Mouse (Mus musculus) intestine, embryonic 15.5 days (tissue): ENCODE results near the gene Lce1j. TPM values are rescaled to one million over a fixed set of nuclear protein-coding genes. Genes with fewer than 3 reads are reported as not detected.

Source experiments
- polyA plus RNA-seq: library from polyadenylated mRNA; unstranded; fragments of >200 nt; fragmentation: Nextera tagmentation; extraction: Ambion mirVana; gene quantifications from 2 replicates; pipeline ENCODE4 v1.2.1, GENCODE M21; 2015

The Lce1j gene
- polyA plus RNA-seq, 1 experiment from 2014 or later, result not detected

Other genes with a start within 250 kb of the Lce1j start
- 0.09 TPM in 1 of 2 replicates, not detected in the other for gene Ivl, start 216.8 kb downstream of the Lce1j start, polyA plus RNA-seq
- gene Smcp, start 201.5 kb downstream of the Lce1j start, polyA plus RNA-seq, result 3.4 and 5.3 TPM in 2 replicates
- gene 2210017I01Rik, start 183.0 kb downstream of the Lce1j start, polyA plus RNA-seq, result not detected in 2 replicates
- not detected in 2 replicates for gene Lce6a, start 168.9 kb downstream of the Lce1j start, polyA plus RNA-seq
- gene Lce1a1, start 142.2 kb downstream of the Lce1j start, polyA plus RNA-seq, result not detected in 2 replicates
- gene Lce1b, start 133.6 kb downstream of the Lce1j start, polyA plus RNA-seq, result not detected in 2 replicates
- not detected in 2 replicates for gene Lce1a2, start 120.2 kb downstream of the Lce1j start, polyA plus RNA-seq
- gene Lce1c, start 111.3 kb downstream of the Lce1j start, polyA plus RNA-seq, result not detected in 2 replicates
- not detected in 2 replicates for gene Lce1d, start 103.3 kb downstream of the Lce1j start, polyA plus RNA-seq
- not detected in 2 replicates for gene Lce1e, start 81.4 kb downstream of the Lce1j start, polyA plus RNA-seq
- not detected in 2 replicates for gene Lce1f, start 70.2 kb downstream of the Lce1j start, polyA plus RNA-seq
- gene Gm38119, start 51.4 kb downstream of the Lce1j start, polyA plus RNA-seq, result not detected in 2 replicates
- gene Lce1g, start 38.2 kb downstream of the Lce1j start, polyA plus RNA-seq, result not detected in 2 replicates
- gene Lce1h, start 25.4 kb downstream of the Lce1j start, polyA plus RNA-seq, result not detected in 2 replicates
- not detected in 2 replicates for gene Lce1i, start 11.6 kb downstream of the Lce1j start, polyA plus RNA-seq
- not detected in 2 replicates for gene Lce1k, start 17.4 kb upstream of the Lce1j start, polyA plus RNA-seq
- gene Kprp, start 36.7 kb upstream of the Lce1j start, polyA plus RNA-seq, result not detected in 2 replicates
- not detected in 2 replicates for gene Lce1l, start 60.8 kb upstream of the Lce1j start, polyA plus RNA-seq
- not detected in 2 replicates for gene 2310050C09Rik, start 79.7 kb upstream of the Lce1j start, polyA plus RNA-seq
- not detected in 2 replicates for gene Lce3a, start 135.7 kb upstream of the Lce1j start, polyA plus RNA-seq
- gene Lce3b, start 142.5 kb upstream of the Lce1j start, polyA plus RNA-seq, result not detected in 2 replicates
- gene Lce3c, start 154.0 kb upstream of the Lce1j start, polyA plus RNA-seq, result not detected in 2 replicates
- not detected in 2 replicates for gene Lce3d, start 166.9 kb upstream of the Lce1j start, polyA plus RNA-seq
- not detected in 2 replicates for gene Lce3e, start 176.5 kb upstream of the Lce1j start, polyA plus RNA-seq
- gene Lce3f, start 201.7 kb upstream of the Lce1j start, polyA plus RNA-seq, result not detected in 2 replicates
- gene Crct1, start 225.2 kb upstream of the Lce1j start, polyA plus RNA-seq, result not detected in 2 replicates
- gene Lce1m, start 228.5 kb upstream of the Lce1j start, polyA plus RNA-seq, result not detected in 2 replicates